Mouse (Mus musculus): ENCODE measurements around the gene Rarb.
A peak's percentile ranks its signal among the peaks of the same experiment; 100 is the strongest.

Gene Rarb

GRCm38 (mm10) chr14:16574925-16575721, 243.8 kb downstream of the Rarb start:
- peak; percentile 97 for DNase-seq

GRCm38 (mm10) chr14:16573475-16574171, 245.3 kb downstream of the Rarb start:
- DNase-seq: no peak

GRCm38 (mm10) chr14:16572755-16573340, 246.1 kb downstream of the Rarb start:
- DNase-seq: peak; percentile 11

GRCm38 (mm10) chr14:16569506-16570001, 249.4 kb downstream of the Rarb start:
- DNase-seq: peak; percentile 7

- no peak for DNase-seq
Observed at GRCm38 (mm10) chr14:16566920-16567319, 252.0 kb downstream of the Rarb start.

- DNase-seq: no peak
Observed at GRCm38 (mm10) chr14:16563912-16564311, 255.0 kb downstream of the Rarb start.

- DNase-seq: no peak
Observed at GRCm38 (mm10) chr14:16561496-16562170, 257.3 kb downstream of the Rarb start.

- no peak for DNase-seq
Observed at GRCm38 (mm10) chr14:16559294-16560217, 259.4 kb downstream of the Rarb start.

GRCm38 (mm10) chr14:16558033-16558432, 260.9 kb downstream of the Rarb start:
- DNase-seq: no peak

- DNase-seq: no peak
Observed at GRCm38 (mm10) chr14:16554643-16555459, 264.1 kb downstream of the Rarb start.

GRCm38 (mm10) chr14:16554319-16554642, 264.7 kb downstream of the Rarb start:
- no peak for DNase-seq

GRCm38 (mm10) chr14:16552293-16552692, 266.7 kb downstream of the Rarb start:
- DNase-seq: no peak

GRCm38 (mm10) chr14:16551843-16552242, 267.1 kb downstream of the Rarb start:
- DNase-seq: no peak

GRCm38 (mm10) chr14:16548200-16548576, 270.8 kb downstream of the Rarb start:
- no peak for DNase-seq

GRCm38 (mm10) chr14:16547492-16548199, 271.3 kb downstream of the Rarb start:
- DNase-seq: no peak

GRCm38 (mm10) chr14:16544995-16545394, 274.0 kb downstream of the Rarb start:
- DNase-seq: no peak

- DNase-seq: no peak
Observed at GRCm38 (mm10) chr14:16541641-16542040, 277.3 kb downstream of the Rarb start.

- no peak for DNase-seq
Observed at GRCm38 (mm10) chr14:16537433-16537832, 281.5 kb downstream of the Rarb start.

GRCm38 (mm10) chr14:16528631-16529030, 290.3 kb downstream of the Rarb start:
- DNase-seq: no peak

GRCm38 (mm10) chr14:16526120-16526519, 292.8 kb downstream of the Rarb start:
- peak; percentile 32 for DNase-seq

Data from retina, postnatal 1 day (tissue).